Mouse (Mus musculus): ENCODE results near the gene Camk2g. TPM values are rescaled to one million over a fixed set of nuclear protein-coding genes. Genes with fewer than 3 reads are reported as not detected.

Gene Camk2g
- total RNA-seq, 2 experiments from 2014 or later, result 120 to 134 TPM

DNA sequence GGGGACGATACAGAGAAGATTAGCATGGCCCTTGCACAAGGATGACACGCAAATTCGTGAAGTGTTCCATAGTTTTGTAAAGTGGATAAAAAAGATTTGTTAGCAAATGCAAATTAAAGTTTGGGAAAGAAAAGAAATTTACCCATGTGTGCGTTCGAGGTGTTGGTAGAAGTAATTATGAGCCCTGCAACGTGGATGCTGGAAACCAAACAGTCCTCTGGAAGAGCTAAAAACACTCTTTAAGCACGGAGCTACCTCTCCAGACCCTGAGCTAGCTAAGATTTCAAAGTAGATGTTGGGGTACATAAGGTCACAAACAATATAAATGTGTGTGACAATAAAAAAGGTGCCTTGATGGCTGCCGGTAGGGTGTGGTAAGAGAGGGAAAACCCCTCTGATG lies 92.3 kb downstream of the Camk2g start:
- DNase-seq, result no peak

DNA sequence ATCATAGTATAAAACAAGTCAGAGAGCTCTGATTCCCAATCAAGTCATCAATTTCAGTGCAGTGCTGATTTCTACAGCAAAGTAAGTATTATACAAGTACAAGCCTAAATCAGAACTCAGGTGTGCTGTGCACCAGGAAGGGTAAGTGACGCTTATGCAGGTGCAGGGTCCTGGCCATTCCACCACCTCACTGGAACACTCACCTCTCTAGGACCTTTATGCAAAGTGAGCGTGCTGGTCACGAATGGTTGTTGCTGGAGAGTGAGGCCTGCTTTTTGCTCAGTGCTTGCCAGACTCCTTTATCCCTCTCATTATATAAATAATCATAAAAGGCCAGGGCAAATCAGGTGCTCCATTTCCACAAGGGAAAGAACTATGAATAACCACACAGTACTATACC lies 93.5 kb downstream of the Camk2g start:
- DNase-seq, result no peak

- DNase-seq, result no peak
These were observed 95.4 kb downstream of the Camk2g start for GRCm38 (mm10) chr14:20698515-20698914.

DNA sequence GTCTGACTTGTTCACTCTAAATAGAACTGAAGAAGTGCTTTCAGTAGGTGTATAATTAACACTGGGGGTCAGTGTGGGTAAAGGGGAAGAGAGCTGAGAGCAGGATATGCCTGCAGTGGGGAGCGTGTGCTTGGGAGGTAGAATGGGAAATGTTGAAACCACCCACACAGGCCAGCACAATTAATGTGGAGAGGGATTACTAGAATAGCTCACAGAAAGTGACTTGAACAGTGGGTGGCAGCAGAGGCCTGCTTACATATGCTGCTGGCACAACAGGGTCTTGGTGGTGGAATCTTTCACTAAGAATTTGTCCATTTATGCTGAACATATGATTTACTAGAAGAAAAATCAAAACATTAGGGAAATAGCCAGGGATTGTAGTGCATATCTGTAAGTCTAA lies 96.9 kb downstream of the Camk2g start:
- no peak for DNase-seq

GRCm38 (mm10) chr14:20695761-20696520 lies 97.9 kb downstream of the Camk2g start:
- DNase-seq, result no peak

DNA sequence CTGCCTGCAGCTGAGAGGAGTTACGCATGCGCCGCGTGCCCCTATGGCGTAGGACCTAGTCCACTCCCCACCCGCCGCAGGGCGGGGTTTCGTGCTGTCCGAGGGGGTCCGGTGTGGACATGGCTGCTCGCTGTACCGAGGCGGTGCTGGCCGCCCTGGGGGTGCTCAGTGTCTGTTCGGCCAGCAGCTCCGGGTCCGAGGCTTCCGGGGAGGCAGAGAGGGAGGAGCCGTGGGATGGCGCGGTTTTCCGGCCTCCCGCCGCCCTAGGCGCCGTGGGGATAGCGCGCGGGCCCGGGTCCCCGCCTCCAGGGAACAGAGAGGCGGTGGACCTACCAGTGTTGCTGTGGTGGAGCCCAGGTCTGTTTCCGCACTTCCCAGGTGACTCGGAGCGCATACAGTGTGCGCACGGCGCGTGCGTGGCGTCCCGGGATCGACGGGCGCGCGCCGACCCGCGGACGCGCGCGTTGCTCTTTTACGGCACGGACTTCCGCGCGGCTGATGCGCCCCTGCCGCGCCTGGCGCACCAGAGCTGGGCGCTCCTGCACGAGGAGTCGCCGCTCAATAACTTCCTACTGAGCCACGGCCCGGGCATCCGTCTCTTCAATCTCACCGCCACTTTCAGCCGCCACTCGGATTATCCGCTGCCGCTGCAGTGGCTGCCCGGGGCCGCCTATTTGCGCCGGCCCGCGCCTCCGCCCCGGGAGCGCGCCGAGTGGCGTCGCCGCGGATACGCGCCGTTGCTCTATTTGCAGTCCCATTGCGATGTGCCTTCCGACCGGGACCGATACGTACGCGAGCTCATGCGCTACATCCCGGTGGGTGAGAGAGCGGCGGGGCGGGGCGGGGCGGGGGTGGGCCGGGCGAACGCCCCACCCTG lies 98.8 kb downstream of the Camk2g start, which contains the start of gene Fut11:
Gene Fut11, plus strand, starts transcription at position 85 of the 877 bp plus-strand sequence.
- peak; percentile 88 for DNase-seq

GRCm38 (mm10) chr14:20694185-20694883 lies 99.6 kb downstream of the Camk2g start:
- no peak for DNase-seq

DNA sequence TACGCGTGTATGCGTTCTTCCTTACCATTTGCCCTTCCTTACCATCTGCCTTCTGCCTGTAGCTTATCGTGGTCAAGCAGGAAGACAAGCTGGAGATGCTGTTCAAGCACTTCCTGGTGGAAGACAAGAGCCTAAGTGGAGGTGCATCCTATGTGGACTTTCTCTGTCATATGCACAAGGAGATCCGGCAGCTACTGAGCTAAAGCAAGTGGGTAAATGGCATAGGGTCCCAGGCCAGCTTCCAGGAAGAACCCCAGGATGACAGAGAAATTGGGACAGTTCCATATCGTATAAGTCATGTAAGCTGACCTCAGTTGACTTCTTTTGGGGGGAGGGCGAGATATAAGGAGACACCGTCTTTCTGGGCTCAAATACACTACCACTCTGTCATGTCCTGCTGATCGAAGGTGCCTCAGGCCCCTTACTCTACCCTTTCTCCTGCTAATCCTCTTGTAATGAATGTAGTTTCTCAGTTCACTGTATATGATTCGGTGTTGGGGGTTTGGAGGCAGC lies 100.2 kb downstream of the Camk2g start:
- DNase-seq, result no peak

DNA sequence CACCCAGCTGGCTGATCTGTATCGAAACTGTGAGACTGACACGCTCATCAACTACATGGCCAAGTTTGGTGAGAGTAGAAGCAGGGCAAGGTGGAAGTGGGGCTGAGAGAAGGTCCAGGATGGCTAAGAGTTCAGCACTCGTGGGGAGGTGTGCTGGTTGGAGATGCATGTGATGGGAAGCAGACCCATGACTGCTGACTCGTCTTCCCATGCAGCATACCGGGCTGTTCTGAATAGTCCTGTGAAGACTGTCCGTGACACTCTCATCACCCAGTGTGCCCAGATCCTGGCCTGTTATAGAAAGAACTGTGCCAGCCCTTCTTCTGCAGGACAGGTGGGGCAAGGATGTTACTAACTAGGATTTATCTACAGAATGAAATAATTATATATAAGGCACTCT lies 102.1 kb downstream of the Camk2g start:
- no peak for DNase-seq

- no peak for DNase-seq
These were observed 104.9 kb downstream of the Camk2g start for GRCm38 (mm10) chr14:20689009-20689408.

- no peak for DNase-seq
These were observed 107.3 kb downstream of the Camk2g start for GRCm38 (mm10) chr14:20686576-20686975.

Small RNAs within 50 kb of the gene (microRNA-seq; reads per million reads assigned to microRNA genes)
- gene Mir6946, result 0.25 to 0.32 reads per million in 2 experiments

Other genes with a start within 250 kb of the Camk2g start
- 100 to 1,000 TPM; 114 to 116 TPM for gene Ppp3cb, start 247.5 kb downstream of the Camk2g start, total RNA-seq (2021)
- 1 to 10 TPM; 8.3 to 8.5 TPM for gene Usp54, start 153.0 kb downstream of the Camk2g start, total RNA-seq (2021)
- gene Myoz1, start 137.5 kb downstream of the Camk2g start, total RNA-seq (2021), result 1,000 to 10,000 TPM; 1,648 to 1,795 TPM
- gene Synpo2l, start 125.7 kb downstream of the Camk2g start, total RNA-seq (2021), result 100 to 1,000 TPM; 238 to 251 TPM
- gene Sec24c, start 119.8 kb downstream of the Camk2g start, total RNA-seq (2021), result 10 to 100 TPM; 60.5 to 72.0 TPM
- gene Fut11, start 99.1 kb downstream of the Camk2g start, total RNA-seq (2021), result 10 to 100 TPM in 1 of 2 experiments, 1 to 10 TPM in 1; 9.5 to 11.5 TPM
- 100 to 1,000 TPM; 100 to 112 TPM for gene Chchd1, start 91.1 kb downstream of the Camk2g start, total RNA-seq (2021)
- 10 to 100 TPM; 46.8 to 62.9 TPM for gene Zswim8, start 86.5 kb downstream of the Camk2g start, total RNA-seq (2021)
- gene Ndst2, start 59.5 kb downstream of the Camk2g start, total RNA-seq (2021), result 10 to 100 TPM; 13.1 to 15.3 TPM
- gene Plau, start 42.6 kb upstream of the Camk2g start, total RNA-seq (2021), result 10 to 100 TPM; 25.6 to 28.0 TPM
- gene Vcl, start 135.3 kb upstream of the Camk2g start, total RNA-seq (2021), result 100 to 1,000 TPM; 115 to 126 TPM